ENCODE assay signal across 26 mouse cellular contexts in genomic region chr2:145260574-145260973, GRCm38 (mm10).
DNase-seq lines count a peak whose midpoint lies in the region; ATAC-seq lines count a peak whose summit lies in the region.
"Had no signal": no experiment of that assay in that cellular context is flagged by ENCODE, and none has a peak within 500 bp of the region (broad histone marks: within the 10 kb centered on the region; RNA-seq: fewer than 3 reads in every experiment).

No protein-coding gene starts in this region.

- no peak overlapping the region for H3K4me2 ChIP-seq in forebrain, embryonic 11.5 days (ENCODE audit: low read depth, low read length, severe bottlenecking)
- H3K4me2 ChIP-seq: embryonic facial prominence, embryonic 12.5 days; forebrain, embryonic 12.5 days had no signal

- no peaks in the 10 kb centered on the region for H3K9me3 ChIP-seq in forebrain, embryonic 11.5 days (ENCODE audit: control insufficient read depth, low read length)
- H3K9me3 ChIP-seq: embryonic facial prominence, embryonic 10.5 days; embryonic facial prominence, embryonic 12.5 days; forebrain, embryonic 12.5 days had no signal

- H3K9ac ChIP-seq in forebrain, embryonic 11.5 days (ENCODE audit: low read length) = no peak overlapping the region
- H3K9ac ChIP-seq: embryonic facial prominence, embryonic 12.5 days; forebrain, embryonic 12.5 days had no signal

- WGBS in forebrain, embryonic 11.5 days = 84% methylated on average over 1 of the region's 1 CpGs

- peak; percentile 41 for DNase-seq in 416B (ENCODE audit: low read depth)
- peak; percentile 8 for DNase-seq in naive thymus-derived CD4-positive, alpha-beta T cell, adult 2 months (ENCODE audit: low read depth)
- DNase-seq in forebrain, embryonic 11.5 days (ENCODE audit: low spot score) = no peak
- DNase-seq in retina, postnatal 1 day = no peak
- no peak for DNase-seq in frontal cortex, postnatal 36 days (ENCODE audit: low spot score in 2 of 2)
- DNase-seq: adrenal gland, adult 8-10 months; adrenal gland, postnatal 14 days; adrenal gland, postnatal 36 days; B cell, adult 2 months; cerebellum, adult 11 months; cerebellum, adult 18-20 months; cerebellum, adult 8-10 months; cerebellum, adult 9-11 months; cerebellum, postnatal 14 days; cerebellum, postnatal 36 days had no signal

- H3K27me3 ChIP-seq in forebrain, embryonic 11.5 days (ENCODE audit: control insufficient read depth, insufficient read depth, low read length) = no peaks in the 10 kb centered on the region
- H3K27me3 ChIP-seq: embryonic facial prominence, embryonic 12.5 days; forebrain, embryonic 12.5 days; Patski had no signal

- peak; percentile 47 for ATAC-seq in common myeloid progenitor, adult 5-6 weeks (replicated peaks; ENCODE audit: low read depth, poor library complexity, severe bottlenecking)
- ATAC-seq in megakaryocyte, adult 5-6 weeks (ENCODE audit: poor library complexity, severe bottlenecking) = peak; percentile 51
- ATAC-seq in forebrain, embryonic 11.5 days (replicated peaks; ENCODE audit: low FRiP score) = no peak
- ATAC-seq: activated CD4-positive, CD25-positive, alpha-beta regulatory T cell, adult 4 months; CD4-positive, CD25-positive, alpha-beta regulatory T cell, adult 4 months; forebrain, embryonic 14.5 days; forebrain, embryonic 16.5 days; Patski had no signal

- H3K4me3 ChIP-seq in forebrain, embryonic 11.5 days (ENCODE audit: low read depth, low read length) = no peak overlapping the region
- H3K4me3 ChIP-seq: embryonic facial prominence, embryonic 10.5 days; embryonic facial prominence, embryonic 12.5 days; forebrain, embryonic 12.5 days had no signal

- no peak overlapping the region for H3K27ac ChIP-seq in forebrain, embryonic 11.5 days (ENCODE audit: low read depth, low read length)
- H3K27ac ChIP-seq: embryonic facial prominence, embryonic 10.5 days; embryonic facial prominence, embryonic 12.5 days; forebrain, embryonic 12.5 days had no signal

- H3K36me3 ChIP-seq in forebrain, embryonic 11.5 days (ENCODE audit: control insufficient read depth, insufficient read depth, low read length) = no peaks in the 10 kb centered on the region
- H3K36me3 ChIP-seq: embryonic facial prominence, embryonic 10.5 days; embryonic facial prominence, embryonic 12.5 days; forebrain, embryonic 12.5 days; G1E had no signal

- H3K4me1 ChIP-seq in forebrain, embryonic 11.5 days (replicated peaks; ENCODE audit: control insufficient read depth, insufficient read depth, low read length) = no peaks in the 10 kb centered on the region
- H3K4me1 ChIP-seq: embryonic facial prominence, embryonic 10.5 days; embryonic facial prominence, embryonic 12.5 days; forebrain, embryonic 12.5 days had no signal

Comparison
In these comparisons a context has a peak if more than half of its experiments do, and no peak if none do; other contexts are left out.
1. DNase-seq: peak in 416B (single experiment) and naive thymus-derived CD4-positive, alpha-beta T cell, adult 2 months (single experiment); none in forebrain, embryonic 11.5 days (single experiment), retina, postnatal 1 day (single experiment) and frontal cortex, postnatal 36 days (0 of 2).